Mouse (Mus musculus) stomach, postnatal 0 days (tissue): ENCODE measurements around the gene Nsun4. TPM values are rescaled to one million over a fixed set of nuclear protein-coding genes. Genes with fewer than 3 reads are reported as not detected.

Source experiments
- ATAC-seq: fragments of 200-750 bp; cut with Nextera tagmentation; 2 replicates; pipeline ENCODE4 v1.8.0; 2017; ENCODE audit not compliant: low FRiP score, low TSS enrichment
- DNase-seq: peaks from one replicate; pipeline ENCODE4 v3.0.0-alpha.2; 2016; ENCODE audit warnings: low spot score
- H3K27ac ChIP-seq: fragments of 300-500 bp; sonication (generic); replicated peaks from 2 replicates; pipeline ENCODE4 v1.5.1; 2014; ENCODE audit warnings: mild to moderate bottlenecking, control low read depth
- H3K27me3 ChIP-seq: fragments of 300-500 bp; sonication (generic); 2 replicates; pipeline ENCODE4 v1.6.1; 2014; ENCODE audit warnings: low read length; ENCODE audit not compliant: control insufficient read depth, insufficient read depth
- H3K36me3 ChIP-seq: fragments of 300-500 bp; sonication (generic); 2 replicates; pipeline ENCODE4 v1.6.1; 2014; ENCODE audit warnings: low read length, mixed read lengths; ENCODE audit not compliant: control insufficient read depth, insufficient read depth
- H3K4me1 ChIP-seq: fragments of 300-500 bp; sonication (generic); replicated peaks from 2 replicates; pipeline ENCODE4 v1.6.1; 2014; ENCODE audit warnings: antibody characterized with exemption; ENCODE audit not compliant: control insufficient read depth, insufficient read depth
- H3K4me2 ChIP-seq: fragments of 300-500 bp; sonication (generic); replicated peaks from 2 replicates; pipeline ENCODE4 v1.6.1; 2014; ENCODE audit warnings: low read depth, mild to moderate bottlenecking, control low read depth, moderate library complexity
- H3K4me3 ChIP-seq: fragments of 300-500 bp; sonication (generic); 2 replicates; pipeline ENCODE4 v1.5.1; 2014; ENCODE audit warnings: low read depth, low read length, control low read depth
- H3K9ac ChIP-seq: fragments of 300-500 bp; sonication (generic); 2 replicates; pipeline ENCODE4 v1.6.1; 2014; ENCODE audit warnings: mild to moderate bottlenecking, low read length, control low read depth, mixed read lengths
- H3K9me3 ChIP-seq: fragments of 300-500 bp; sonication (generic); 2 replicates; pipeline ENCODE4 v1.6.1; 2016; ENCODE audit warnings: low read length; ENCODE audit not compliant: control insufficient read depth
- CTCF ChIP-seq: IDR thresholded peaks from 2 replicates; pipeline ENCODE4 v1.5.1; 2016; ENCODE audit warnings: antibody characterized with exemption, low read depth, mild to moderate bottlenecking, moderate library complexity
- EP300 ChIP-seq: optimal IDR thresholded peaks from 2 replicates; pipeline ENCODE3; 2016; ENCODE audit warnings: antibody characterized with exemption
- WGBS: fragments of 180-500 bp; shearing (Covaris S2); extraction: QIAGEN DNeasy Blood & Tissue Kit; methylation state at CpG from one replicate; pipeline ENCODE4 v1.1.7; 2014; 5-methylcytosine and 5-hydroxymethylcytosine counted together
- polyA plus RNA-seq: library from polyadenylated mRNA; unstranded; fragments of >200 nt; fragmentation: Nextera tagmentation; extraction: Ambion mirVana; gene quantifications from 2 replicates; pipeline ENCODE4 v1.2.1, GENCODE M21; 2015

Nsun4 gene
- polyA plus RNA-seq, 1 experiment from 2014 or later = 11.4 TPM

GRCm38 (mm10) chr4:116052526-116053293, 966 bp downstream of the Nsun4 start:
- Histone ChIP-seq H3K4me1 (no peaks in the 10 kb centered on the region), H3K27me3 (no peaks in the 10 kb centered on the region), H3K36me3 (no peaks in the 10 kb centered on the region), H3K9me3 (no peaks in the 10 kb centered on the region), H3K9ac (peak overlapping the region; percentile 59), H3K4me3 (peak overlapping the region; percentile 59), H3K27ac (peak overlapping the region; percentile 94), H3K4me2 (peak overlapping the region; percentile 84)
- 7% methylated on average over 21 of the region's 22 CpGs for WGBS
- peak; percentile 62 for TF ChIP-seq CTCF
- TF ChIP-seq EP300 = no peak
- ATAC-seq = peak; percentile 36
- peak; percentile 44 for DNase-seq

- Histone ChIP-seq H3K36me3 (no peaks in the 10 kb centered on the region), H3K27ac (no peak overlapping the region), H3K9ac (no peak overlapping the region), H3K4me3 (no peak overlapping the region), H3K4me1 (no peaks in the 10 kb centered on the region), H3K27me3 (no peaks in the 10 kb centered on the region), H3K9me3 (no peaks in the 10 kb centered on the region), H3K4me2 (no peak overlapping the region)
- ATAC-seq (no peak), DNase-seq (no peak)
- 52% methylated on average over 3 of the region's 3 CpGs for WGBS
- TF ChIP-seq CTCF (no peak), EP300 (no peak)
Measured at GRCm38 (mm10) chr4:116049211-116049610, 4.5 kb downstream of the Nsun4 start.

DNA sequence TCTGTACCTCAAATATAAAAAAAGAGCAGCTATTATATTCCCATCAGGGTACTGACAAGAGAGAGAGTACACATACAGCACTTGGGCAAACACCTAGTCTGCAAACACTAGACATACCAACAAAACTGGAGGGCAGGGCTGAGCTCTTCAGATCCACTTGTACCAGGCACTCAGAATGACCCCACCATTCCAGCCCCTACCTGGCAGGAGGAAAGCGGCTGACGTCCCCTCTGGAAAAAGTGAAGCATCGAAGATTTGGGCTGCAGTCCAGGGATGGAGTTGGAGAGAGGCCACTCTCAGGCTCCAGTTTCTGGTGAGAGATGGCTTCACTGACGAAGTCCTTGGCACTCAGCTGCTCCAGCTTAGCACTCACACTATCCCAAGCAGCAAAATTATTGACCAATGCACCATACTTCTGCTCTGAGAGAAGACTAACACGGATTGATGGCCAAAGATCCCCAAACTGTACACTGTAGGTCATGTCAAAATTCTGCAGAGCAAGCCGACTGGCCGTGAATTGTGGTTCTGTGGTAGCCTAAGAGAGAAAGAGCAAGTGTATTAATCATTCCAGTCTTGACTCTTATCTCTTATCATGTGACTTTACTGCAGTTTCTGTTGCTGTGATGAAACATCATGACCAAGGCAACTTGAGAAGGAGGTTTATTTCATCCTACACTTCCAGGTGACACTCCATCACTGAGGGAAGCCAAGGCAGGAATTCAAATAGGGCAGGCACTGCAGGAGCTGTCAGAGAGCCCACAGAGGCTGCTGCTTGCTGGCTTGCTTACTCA, 5.4 kb downstream of the Nsun4 start:
- DNase-seq (peak; percentile 27), ATAC-seq (peak; percentile 57)
- WGBS = 50% methylated on average over 7 of the region's 7 CpGs
- H3K9ac ChIP-seq = no peak overlapping the region
- H3K4me2 ChIP-seq = no peak overlapping the region
- no peaks in the 10 kb centered on the region for H3K9me3 ChIP-seq
- H3K27ac ChIP-seq = no peak overlapping the region
- no peak for TF ChIP-seq EP300
- no peak for TF ChIP-seq CTCF
- H3K4me3 ChIP-seq = no peak overlapping the region
- H3K4me1 ChIP-seq = no peaks in the 10 kb centered on the region
- H3K27me3 ChIP-seq = no peaks in the 10 kb centered on the region
- H3K36me3 ChIP-seq = 0 out of 2 replicates have a peak, but pooled peaks cover 3% of the 10 kb centered on the region

GRCm38 (mm10) chr4:116047681-116048080, 6.0 kb downstream of the Nsun4 start:
- Histone ChIP-seq H3K36me3 (0 out of 2 replicates have a peak, but pooled peaks cover 3% of the 10 kb centered on the region), H3K4me2 (no peak overlapping the region), H3K9ac (no peak overlapping the region), H3K4me1 (no peaks in the 10 kb centered on the region), H3K9me3 (no peaks in the 10 kb centered on the region), H3K4me3 (no peak overlapping the region), H3K27me3 (no peaks in the 10 kb centered on the region), H3K27ac (no peak overlapping the region)
- ATAC-seq (no peak), DNase-seq (no peak)
- WGBS = 71% methylated on average over 1 of the region's 1 CpGs
- TF ChIP-seq EP300 (no peak), CTCF (no peak)

- DNase-seq = no peak
- H3K9me3 ChIP-seq = no peaks in the 10 kb centered on the region
Measured at GRCm38 (mm10) chr4:116046604-116047003, 7.1 kb downstream of the Nsun4 start.

More at GRCm38 (mm10) chr4:116046604-116047003, 7.1 kb downstream of the Nsun4 start:
- no peaks in the 10 kb centered on the region for H3K4me1 ChIP-seq
- 0 out of 2 replicates have a peak, but pooled peaks cover 3% of the 10 kb centered on the region for H3K36me3 ChIP-seq
- 84% methylated on average over 2 of the region's 2 CpGs for WGBS
- H3K4me2 ChIP-seq = no peak overlapping the region
- TF ChIP-seq CTCF (no peak), EP300 (no peak)
- H3K27me3 ChIP-seq = no peaks in the 10 kb centered on the region
- H3K9ac ChIP-seq = no peak overlapping the region
- no peak overlapping the region for H3K4me3 ChIP-seq
- no peak overlapping the region for H3K27ac ChIP-seq
- ATAC-seq = no peak
